Mouse (Mus musculus) liver, postnatal 0 days (tissue): ENCODE measurements at regions not wholly inside any gene's neighbourhood (a gene's known extent, or its start where the extent isn't known, plus 50 kb on each side); places are given as distances from the start of the nearest gene placed in this dataset.

ENCODE experiments used
- CTCF ChIP-seq: sonication (generic); IDR thresholded peaks from 2 replicates; pipeline ENCODE4 v1.5.1; 2016; ENCODE audit warnings: antibody characterized with exemption, low read depth
- EP300 ChIP-seq: IDR thresholded peaks from 2 replicates; pipeline ENCODE4 v1.6.1; 2016; ENCODE audit warnings: antibody characterized with exemption, low read depth, mild to moderate bottlenecking

GRCm38 (mm10) chr17:68078709-68079108, 74.8 kb upstream of the Arhgap28 start:
- TF ChIP-seq CTCF: no peak
- no peak for TF ChIP-seq EP300
